8 mouse cellular contexts compared by ENCODE assay signal in genomic region chr1:65178902-65179432, GRCm38 (mm10). TPM values are rescaled to one million over a fixed set of nuclear protein-coding genes. Genes with fewer than 3 reads are reported as not detected.
DNase-seq lines count a peak whose midpoint lies in the region; ATAC-seq and TF ChIP-seq lines count a peak whose summit lies in the region.

No protein-coding gene starts in this region.

- peaks cover 33% of the 10 kb centered on the region for H3K4me1 ChIP-seq in hindbrain, embryonic 15.5 days (replicated peaks)

- peak; percentile 85 for ATAC-seq in Patski
- ATAC-seq in hindbrain, embryonic 15.5 days (ENCODE audit: low FRiP score, low read depth), result peak; percentile 95

- peak overlapping the region; percentile 93 for H3K9ac ChIP-seq in hindbrain, embryonic 15.5 days

- POLR2A ChIA-PET in Patski (lab: Charles Lee), result interaction anchor here (0.7 to 2.5 kb wide), 2 partner anchors 67 to 127 kb away, joined by 3 to 12 read pairs; no protein-coding TSS in a partner anchor

- H3K36me3 ChIP-seq in hindbrain, embryonic 15.5 days, result no peaks in the 10 kb centered on the region

- CTCF ChIA-PET in Patski (lab: Charles Lee), result interaction anchor here (0.7 to 8.1 kb wide), 30 partner anchors 7 to 388 kb away, joined by 3 to 62 read pairs (median 4); partner anchors contain the start of gene Akr1cl

- H3K27me3 ChIP-seq in Patski, result no peaks in the 10 kb centered on the region
- no peaks in the 10 kb centered on the region for H3K27me3 ChIP-seq in hindbrain, embryonic 15.5 days

- peak; percentile 75 for DNase-seq in Patski (ENCODE audit: low read depth, low spot score)
- DNase-seq in cerebellum, postnatal 14 days, result peak; percentile 99
- DNase-seq in frontal cortex, postnatal 25 days (ENCODE audit: low spot score in 2 of 2), result peak; percentile 92 to 97
- peak; percentile 96 for DNase-seq in left cerebral cortex, adult 11 months (ENCODE audit: low spot score)
- DNase-seq in lung, postnatal 4 days, result peak; percentile 97 to 98
- DNase-seq in retina, postnatal 7 days (ENCODE audit: low read depth, low spot score), result peak; percentile 92
- peak; percentile 97 for DNase-seq in urinary bladder, adult 2 months (ENCODE audit: low spot score)

- no peak for TF ChIP-seq CTCF in Patski (IDR thresholded peaks at IDR 0.05)

- no peaks in the 10 kb centered on the region for H3K9me3 ChIP-seq in hindbrain, embryonic 15.5 days

- in situ Hi-C loops in Patski (cut with MboI; ENCODE audit: low pct_unique_long_range_greater_than_20kb), result loop anchor here (5.0 to 10.0 kb wide), 3 partner anchors 67 to 464 kb away; no protein-coding TSS in a partner anchor

- H3K27ac ChIP-seq in hindbrain, embryonic 15.5 days (replicated peaks), result peak overlapping the region; percentile 97

- H3K4me3 ChIP-seq in hindbrain, embryonic 15.5 days, result peak overlapping the region; percentile 74

- peak overlapping the region; percentile 66 for H3K4me2 ChIP-seq in hindbrain, embryonic 15.5 days

- WGBS in hindbrain, embryonic 15.5 days, result under 1% methylated on average over 39 of the region's 39 CpGs

RNA-seq across cellular contexts. Expression of gene Idh1, which starts 7.3 kb away (rescaled TPM):
- 69.2 TPM for polyA plus RNA-seq in Patski (2021)
- 465 and 481 TPM in 2 replicates for polyA plus RNA-seq in hindbrain, embryonic 15.5 days (2015; fragmentation: Nextera tagmentation; extraction: Ambion mirVana)
- polyA plus RNA-seq in urinary bladder, adult 2 months (2012; rRNA removed), result 201 and 236 TPM in 2 replicates

RNA-seq across cellular contexts. Expression of gene Pikfyve, which starts 7.5 kb away (rescaled TPM):
- 13.7 TPM for polyA plus RNA-seq in Patski (2021)
- 10.9 and 11.5 TPM in 2 replicates for polyA plus RNA-seq in hindbrain, embryonic 15.5 days (2015; fragmentation: Nextera tagmentation; extraction: Ambion mirVana)
- polyA plus RNA-seq in urinary bladder, adult 2 months (2012; rRNA removed), result 7.5 and 8.0 TPM in 2 replicates

RNA-seq across cellular contexts. Expression of gene D630023F18Rik, which starts 56.0 kb away (rescaled TPM):
- polyA plus RNA-seq in Patski (2021), result 0.08 TPM
- 2.0 and 2.4 TPM in 2 replicates for polyA plus RNA-seq in hindbrain, embryonic 15.5 days (2015; fragmentation: Nextera tagmentation; extraction: Ambion mirVana)
- polyA plus RNA-seq in urinary bladder, adult 2 months (2012; rRNA removed), result 3.3 and 4.7 TPM in 2 replicates

RNA-seq across cellular contexts. Expression of gene Gm28845, which starts 59.6 kb away (rescaled TPM):
- polyA plus RNA-seq in Patski (2021), result not detected
- not detected in 2 replicates for polyA plus RNA-seq in hindbrain, embryonic 15.5 days (2015; fragmentation: Nextera tagmentation; extraction: Ambion mirVana)
- not detected in 2 replicates for polyA plus RNA-seq in urinary bladder, adult 2 months (2012; rRNA removed)

Comparison
In these comparisons a context has a peak if more than half of its experiments do, and no peak if none do; other contexts are left out.
1. Peak in every context shown above with its lines: DNase-seq, ATAC-seq, H3K4me3 ChIP-seq and H3K27ac ChIP-seq.